Mouse (Mus musculus) spleen, embryonic (tissue): ENCODE measurements around the gene Fam107a.
"Not testable (repeated sequence)": the region's sequence is repeated elsewhere in the genome, so short reads cannot be mapped to it uniquely, and the experiment has no call there.

Source experiments
- CTCF ChIA-PET: fragments of 350-600 bp; sonication (Branson Sonifier 250); formaldehyde crosslinking; loops from one replicate; lab custom pipeline; 2022; lab: Charles Lee

Gene Fam107a

DNA sequence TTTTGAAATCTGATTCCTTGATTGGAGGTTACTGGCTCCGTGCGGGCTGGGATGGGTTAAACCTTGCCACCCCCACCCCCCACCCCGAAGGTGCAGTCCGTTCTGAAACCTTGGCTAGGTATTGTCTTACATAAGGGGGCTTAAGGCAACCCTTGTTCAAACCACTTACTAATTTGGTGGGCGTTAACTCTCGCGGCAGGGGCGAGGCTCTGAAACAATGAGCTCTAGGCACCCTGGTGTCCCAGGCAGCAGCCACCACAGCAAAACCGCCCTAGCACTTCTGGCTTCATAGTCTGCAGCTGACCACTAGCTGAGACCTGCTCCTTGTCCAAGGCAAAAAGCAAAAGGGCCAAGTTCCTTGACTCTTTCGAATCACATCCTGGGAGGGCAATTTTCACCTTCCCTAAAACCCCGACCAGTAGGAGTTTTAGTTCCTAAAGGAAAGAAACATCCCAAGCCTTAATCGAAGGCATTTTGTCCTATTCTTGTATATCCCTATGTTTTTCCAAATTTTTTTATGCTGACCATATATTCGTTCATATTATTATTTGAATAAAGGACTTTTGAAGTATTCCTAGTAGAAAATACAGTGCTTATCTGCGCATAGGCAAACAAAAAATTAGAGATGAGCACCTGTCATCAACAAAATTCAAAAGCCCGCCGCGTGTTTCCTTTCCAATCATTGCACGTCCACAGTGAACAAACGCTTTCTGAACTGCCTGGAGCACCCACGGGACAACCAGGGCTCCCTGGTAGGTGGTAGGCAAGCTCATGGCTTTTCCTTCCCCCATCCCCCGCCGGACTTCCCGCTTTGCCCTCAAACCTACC lies 1.2 kb downstream of the Fam107a start:
- CTCF ChIA-PET: no interaction called here

DNA sequence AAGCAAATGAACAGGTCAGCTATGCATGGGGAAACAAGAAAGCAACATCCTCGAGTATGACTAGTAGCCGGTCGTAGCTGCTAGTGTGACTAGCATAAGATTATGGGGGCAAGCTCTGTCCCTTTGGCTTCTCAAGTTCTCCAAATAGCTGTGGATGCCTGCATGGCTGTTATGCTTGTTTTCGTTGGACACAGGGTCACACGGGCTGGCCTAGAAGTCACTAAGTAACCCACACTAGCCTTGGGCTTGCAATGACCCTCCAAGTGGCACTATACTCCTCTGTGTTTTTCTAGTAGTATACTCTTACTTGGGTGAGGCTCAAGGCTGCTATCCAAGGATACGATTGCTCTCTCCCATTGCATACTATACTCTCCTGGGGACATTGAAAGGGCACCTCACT lies 2.7 kb downstream of the Fam107a start:
- CTCF ChIA-PET: no interaction called here

DNA sequence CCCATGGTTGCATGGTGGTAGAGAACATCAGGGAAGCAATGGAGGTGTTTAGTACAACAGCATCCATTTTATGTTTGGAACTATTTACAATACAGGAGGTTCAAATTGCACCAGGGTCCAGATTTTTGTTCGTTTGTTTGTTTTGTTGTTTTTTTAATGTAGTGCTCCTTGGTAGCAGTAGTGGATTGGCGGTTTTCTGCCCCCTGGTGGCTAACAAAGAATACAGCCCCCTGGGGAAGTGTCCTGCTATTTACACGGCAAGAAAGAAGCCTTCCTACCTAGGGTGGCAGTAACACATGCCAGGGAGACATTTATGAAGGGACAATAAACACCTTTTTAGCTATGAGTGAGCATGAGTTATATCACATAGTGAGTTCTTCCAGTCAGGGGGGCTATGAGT lies 3.3 kb downstream of the Fam107a start:
- CTCF ChIA-PET: no interaction called here

DNA sequence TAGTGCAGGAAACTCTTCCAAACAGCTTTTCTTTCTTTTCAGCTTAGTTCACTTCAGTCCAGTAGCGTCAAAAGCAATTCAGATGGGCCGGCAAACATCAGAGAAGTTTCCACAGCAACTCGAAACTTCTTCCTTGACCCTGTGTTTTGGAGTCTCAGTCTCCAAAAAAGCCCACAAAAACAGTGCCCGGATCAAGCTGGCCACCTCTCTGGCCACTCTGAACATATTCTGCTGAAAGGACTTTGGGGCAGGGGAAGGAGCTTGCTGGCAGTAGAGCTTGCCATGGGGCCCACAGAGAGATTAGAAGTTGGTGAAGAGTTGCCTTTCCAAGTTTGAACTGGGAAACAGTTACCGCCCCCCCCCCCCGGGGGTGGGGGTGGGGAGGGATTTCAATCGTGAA lies 3.9 kb downstream of the Fam107a start:
- CTCF ChIA-PET: no interaction called here

- CTCF ChIA-PET: no interaction called here
These were observed 8.1 kb downstream of the Fam107a start for GRCm38 (mm10) chr14:8309621-8310141.

DNA sequence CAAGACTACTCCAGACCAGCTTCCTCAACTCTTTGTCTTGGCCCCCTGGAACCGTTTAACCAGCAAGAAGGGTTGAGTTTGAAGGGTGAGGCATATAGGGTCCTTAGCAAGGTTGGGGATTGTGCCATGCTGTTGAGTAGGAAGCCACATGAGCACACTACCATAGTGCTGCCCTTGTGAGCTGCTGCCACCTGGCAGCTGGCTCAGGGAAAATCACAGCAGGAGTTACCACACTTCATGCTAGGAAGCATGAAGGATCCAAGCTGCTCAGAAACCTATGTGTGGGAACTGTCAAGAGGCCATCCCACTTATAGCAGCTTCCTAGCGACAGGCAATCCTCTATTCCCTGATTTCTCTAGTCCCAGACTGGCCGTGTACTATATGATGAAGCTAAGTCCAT lies 9.2 kb downstream of the Fam107a start:
- CTCF ChIA-PET: no interaction called here

DNA sequence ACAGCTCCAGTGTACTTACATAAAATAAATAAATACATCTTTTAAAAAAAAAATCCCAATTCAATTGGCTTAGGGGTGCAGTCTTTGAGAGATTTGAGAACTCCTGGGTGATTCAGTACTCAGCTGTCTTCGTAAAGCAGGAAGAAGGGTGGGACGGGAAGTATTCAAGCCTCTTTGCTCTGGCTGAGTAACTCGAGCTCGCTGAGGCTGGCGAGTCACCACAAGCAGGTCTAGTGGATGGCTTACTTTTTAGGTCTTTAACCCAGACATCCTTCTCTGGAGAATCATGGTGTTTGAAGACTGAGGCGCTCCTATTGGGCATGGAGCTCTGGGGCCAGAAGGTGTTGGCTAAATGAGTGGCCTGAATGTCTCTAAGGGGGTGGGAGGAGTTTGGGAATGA lies 10.9 kb downstream of the Fam107a start:
- CTCF ChIA-PET: no interaction called here

DNA sequence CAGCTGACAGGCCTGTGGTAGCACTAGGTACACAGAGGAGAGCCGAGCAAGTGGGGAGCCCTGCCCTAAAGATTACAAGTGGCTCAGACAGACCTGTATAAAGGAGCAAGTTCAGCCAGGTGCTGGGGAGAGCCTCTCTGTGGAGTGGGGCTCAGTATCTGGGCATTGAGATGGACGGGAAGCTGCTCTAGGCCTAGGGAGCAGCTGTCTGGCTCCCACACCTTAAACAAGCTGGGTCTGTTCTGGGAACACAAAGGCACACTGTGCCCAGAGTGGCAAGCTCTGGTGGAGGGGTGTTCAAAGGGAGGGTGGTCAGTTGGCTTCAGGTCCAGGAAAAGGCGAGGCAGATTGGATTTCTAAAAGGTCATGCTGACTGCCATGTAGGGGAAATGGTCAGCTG lies 12.8 kb downstream of the Fam107a start:
- CTCF ChIA-PET: no interaction called here

GRCm38 (mm10) chr14:8304082-8304481 lies 13.7 kb downstream of the Fam107a start:
- CTCF ChIA-PET: no interaction called here

DNA sequence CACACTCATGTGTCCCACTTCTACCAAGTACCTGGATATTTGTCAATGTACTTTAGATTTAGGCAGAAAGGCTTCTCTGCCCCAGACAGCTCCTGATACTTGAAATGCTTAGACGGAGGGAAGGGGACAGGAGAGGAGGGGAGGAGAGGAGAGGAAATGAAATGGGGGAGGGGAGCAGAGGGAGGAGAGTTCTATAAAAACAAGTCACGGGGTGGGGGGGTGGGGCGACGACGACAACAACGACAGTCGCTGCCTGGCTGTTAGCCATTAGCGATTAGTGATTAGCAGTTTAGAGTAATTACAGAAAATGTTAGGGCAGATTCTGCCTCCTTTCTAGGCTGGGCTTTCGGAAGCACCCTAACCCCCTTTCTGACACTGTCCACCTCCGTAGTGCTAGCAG lies 15.1 kb downstream of the Fam107a start:
- CTCF ChIA-PET: no interaction called here

DNA sequence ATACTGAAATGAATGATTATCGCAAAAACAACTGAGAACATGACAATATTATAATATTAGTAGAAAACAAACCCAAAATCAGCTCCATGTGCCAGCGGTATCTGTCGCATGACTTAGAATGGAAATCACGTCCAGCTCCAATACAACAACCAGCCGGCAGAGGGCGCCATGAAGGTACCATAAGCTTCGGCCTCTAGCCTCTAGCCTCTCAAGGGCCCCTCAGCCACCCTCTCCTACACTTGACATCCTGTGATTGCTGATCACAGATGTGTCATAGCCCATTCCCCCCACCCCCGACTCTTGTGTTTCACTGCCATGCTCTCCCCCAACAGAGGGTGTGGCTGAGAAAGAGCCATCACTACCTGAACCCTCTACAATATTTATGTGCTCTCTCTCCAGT lies 17.5 kb downstream of the Fam107a start:
- CTCF ChIA-PET: no interaction called here

GRCm38 (mm10) chr14:8297889-8298293 lies 19.9 kb downstream of the Fam107a start:
- CTCF ChIA-PET: no interaction called here

GRCm38 (mm10) chr14:8294257-8294656 lies 23.6 kb downstream of the Fam107a start:
- CTCF ChIA-PET: no interaction called here

DNA sequence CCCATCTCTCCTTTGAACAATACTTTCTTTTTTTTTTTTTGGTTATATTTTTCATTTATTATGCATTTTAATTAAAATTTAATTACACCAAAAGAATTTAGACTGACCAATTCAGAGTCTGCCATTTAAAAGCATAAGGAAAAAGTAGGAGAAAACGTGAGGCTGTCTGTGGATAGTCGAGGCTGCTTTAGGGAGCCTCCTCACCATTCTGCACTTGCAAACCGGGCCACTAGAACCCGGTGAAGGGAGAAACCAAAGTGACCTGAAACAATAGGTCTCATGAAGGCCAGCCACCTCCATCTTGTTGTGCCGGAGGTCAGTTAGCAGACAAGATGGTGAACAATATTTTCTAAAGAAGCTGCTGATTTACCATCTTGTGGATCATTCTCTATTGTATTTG lies 31.2 kb downstream of the Fam107a start:
- CTCF ChIA-PET: not testable (repeated sequence)

- CTCF ChIA-PET: no interaction called here
These were observed 34.0 kb downstream of the Fam107a start for GRCm38 (mm10) chr14:8283784-8284183.

DNA sequence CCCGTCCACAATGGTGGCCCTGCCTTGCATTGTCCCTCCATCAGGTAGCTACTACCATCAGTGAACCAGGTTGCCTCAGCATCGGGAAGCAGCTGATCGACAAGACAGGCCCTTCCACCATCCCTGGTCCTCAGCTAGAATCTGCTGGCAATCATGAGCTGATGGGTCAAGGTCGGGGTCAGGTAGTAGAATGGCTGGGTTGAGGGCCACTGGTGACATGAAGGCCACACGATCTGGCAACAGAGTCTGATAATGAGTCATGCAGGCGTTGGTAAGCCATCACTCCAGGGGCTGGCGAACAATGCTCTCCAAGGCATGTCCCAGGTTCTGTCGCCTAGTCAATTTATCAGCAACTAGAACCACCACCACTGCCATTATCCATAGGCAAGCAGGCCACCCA lies 46.5 kb downstream of the Fam107a start:
- CTCF ChIA-PET: not testable (repeated sequence)

GRCm38 (mm10) chr14:8264378-8264777 lies 53.4 kb downstream of the Fam107a start:
- CTCF ChIA-PET: no interaction called here

- CTCF ChIA-PET: no interaction called here
These were observed 55.6 kb downstream of the Fam107a start for GRCm38 (mm10) chr14:8262242-8262641.

DNA sequence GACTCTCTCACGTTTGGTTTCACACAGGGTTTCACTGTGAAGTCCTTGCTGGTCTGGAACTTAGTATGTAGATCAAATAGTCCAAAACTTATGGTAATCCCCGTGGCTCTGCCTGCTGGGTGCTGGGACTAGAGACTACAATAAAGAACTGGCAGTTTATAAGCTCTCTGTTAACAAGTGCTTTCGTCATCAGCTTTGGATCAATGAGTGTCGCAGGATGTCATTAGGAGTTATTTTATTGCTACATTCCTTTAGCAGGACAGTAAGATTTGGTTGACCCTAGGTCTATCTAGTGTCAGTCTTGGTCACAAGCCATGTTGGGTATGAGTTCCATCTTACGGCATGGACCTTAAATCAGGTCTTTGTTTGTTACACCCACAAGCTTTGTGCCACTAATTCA lies 57.6 kb downstream of the Fam107a start:
- CTCF ChIA-PET: no interaction called here

DNA sequence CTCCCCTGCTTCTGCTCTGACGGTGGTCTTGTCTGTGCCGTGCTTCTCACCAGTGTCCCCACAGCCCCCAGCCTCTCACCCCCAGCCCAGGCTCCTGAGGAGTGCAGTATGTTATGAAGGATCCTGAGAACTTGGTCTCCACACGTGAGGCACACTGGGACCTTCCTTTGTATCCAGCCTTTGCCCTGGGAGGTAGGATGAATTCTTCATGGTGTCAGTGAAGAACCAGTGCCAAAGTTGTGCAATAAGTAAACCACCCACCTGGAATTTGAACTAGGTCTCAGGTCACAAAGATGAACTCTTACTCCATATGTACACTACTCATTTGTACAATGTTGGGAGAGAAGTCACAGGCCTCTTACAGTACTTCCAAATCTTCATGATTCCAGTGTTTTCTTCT lies 58.7 kb downstream of the Fam107a start, which contains the start of gene Acox2:
Gene Acox2 (minus strand): TSS at position 188 of the 400 bp plus-strand sequence.
- CTCF ChIA-PET: no interaction called here

DNA sequence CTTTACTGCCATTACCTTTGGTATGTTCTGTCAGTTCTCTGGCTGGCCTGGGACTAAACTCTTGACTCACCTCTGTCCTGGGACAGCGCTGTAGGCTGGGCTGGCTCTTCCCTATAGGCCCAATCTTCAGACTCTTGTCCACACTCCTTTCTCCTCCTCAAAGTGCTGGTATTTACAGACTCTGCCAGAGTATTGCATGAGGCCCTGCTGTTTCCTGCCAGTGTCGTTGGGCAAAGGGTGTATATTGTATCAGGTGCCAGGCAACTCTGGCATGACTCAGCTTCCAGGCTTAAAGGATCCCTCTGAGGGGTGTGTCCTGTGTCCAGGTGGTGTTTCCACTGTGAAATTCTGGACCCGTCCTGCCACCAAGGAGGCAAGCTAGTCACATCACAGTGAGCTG lies 59.1 kb downstream of the Fam107a start:
- CTCF ChIA-PET: no interaction called here

GRCm38 (mm10) chr14:8258335-8258627 lies 59.5 kb downstream of the Fam107a start:
- CTCF ChIA-PET: no interaction called here

DNA sequence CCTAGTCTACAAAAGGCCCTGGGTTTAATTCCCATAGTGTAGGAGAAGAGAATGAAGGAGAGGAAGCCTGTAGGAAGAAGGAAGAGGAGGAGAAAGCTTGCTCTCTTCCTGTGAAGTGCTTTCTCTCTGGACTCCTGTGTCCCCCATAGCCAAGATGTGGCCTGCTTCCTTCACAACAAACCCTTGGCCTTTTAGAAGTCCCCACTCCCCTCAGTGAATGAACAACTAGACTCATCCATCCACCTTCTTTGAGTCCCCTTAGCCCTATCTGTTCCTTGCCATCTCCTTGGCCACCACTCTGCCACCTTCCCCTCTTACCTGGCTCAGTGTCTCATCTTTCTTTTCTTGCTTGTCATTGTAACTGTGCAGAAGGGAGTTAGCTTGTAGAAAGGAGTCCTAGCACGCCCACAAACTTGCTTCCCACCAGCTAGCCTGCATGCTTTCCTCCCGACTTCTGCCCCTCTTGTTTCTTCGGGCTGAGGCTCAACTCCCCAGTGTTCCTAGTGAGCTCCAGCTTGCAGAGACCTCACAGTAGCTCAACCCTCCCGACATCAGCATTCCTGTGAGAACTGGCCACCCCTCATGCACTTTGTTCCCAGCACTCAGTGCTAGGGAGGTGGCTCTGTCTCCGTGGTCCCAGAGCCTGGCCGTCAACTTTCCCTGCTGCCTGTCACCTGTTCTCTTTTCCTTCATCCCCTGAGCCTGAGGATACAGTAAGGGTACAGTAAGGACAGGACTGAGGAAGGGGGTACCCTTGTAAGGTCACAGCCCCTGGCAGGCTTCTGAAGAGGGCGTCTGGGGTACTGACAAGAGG lies 60.1 kb downstream of the Fam107a start:
- CTCF ChIA-PET: no interaction called here
